Mouse (Mus musculus) kidney, postnatal 0 days (tissue): ENCODE data around the gene Dbf4. TPM values are rescaled to one million over a fixed set of nuclear protein-coding genes. Genes with fewer than 3 reads are reported as not detected.

ENCODE experiments used
- ATAC-seq: fragments of 200-750 bp; cut with Nextera tagmentation; replicated peaks from 2 replicates; pipeline ENCODE4 v1.8.0; 2017; ENCODE audit warnings: low read depth, moderate number of reproducible peaks, moderate TSS enrichment, moderate library complexity; ENCODE audit not compliant: low FRiP score
- DNase-seq: peaks from one replicate; pipeline ENCODE4 v3.0.0-alpha.2; 2016; ENCODE audit warnings: low spot score
- H3K27ac ChIP-seq: fragments of 300-500 bp; sonication (generic); 2 replicates; pipeline ENCODE4 v1.5.1; 2014; ENCODE audit warnings: mild to moderate bottlenecking
- H3K27me3 ChIP-seq: fragments of 300-500 bp; sonication (generic); 2 replicates; pipeline ENCODE4 v1.6.1; 2014; ENCODE audit warnings: low read length, mixed read lengths; ENCODE audit not compliant: insufficient read depth
- H3K36me3 ChIP-seq: fragments of 300-500 bp; sonication (generic); 2 replicates; pipeline ENCODE4 v1.6.1; 2014; ENCODE audit warnings: low read length, mixed read lengths; ENCODE audit not compliant: insufficient read depth
- H3K4me1 ChIP-seq: fragments of 300-500 bp; sonication (generic); replicated peaks from 2 replicates; pipeline ENCODE4 v1.6.1; 2014; ENCODE audit warnings: antibody characterized with exemption, low read length, mixed read lengths; ENCODE audit not compliant: insufficient read depth
- H3K4me2 ChIP-seq: fragments of 300-500 bp; sonication (generic); 2 replicates; pipeline ENCODE4 v1.6.1; 2014; ENCODE audit warnings: mild to moderate bottlenecking, low read length, moderate library complexity, mixed read lengths
- H3K4me3 ChIP-seq: fragments of 300-500 bp; sonication (generic); replicated peaks from 2 replicates; pipeline ENCODE4 v1.5.1; 2014; ENCODE audit warnings: low read depth, low read length
- H3K9ac ChIP-seq: fragments of 300-500 bp; sonication (generic); 2 replicates; pipeline ENCODE4 v1.6.1; 2014; ENCODE audit warnings: low read depth, low read length
- H3K9me3 ChIP-seq: fragments of 300-500 bp; sonication (generic); replicated peaks from 2 replicates; pipeline ENCODE4 v1.6.1; 2016; ENCODE audit warnings: low read length, inconsistent platforms, mixed read lengths
- CTCF ChIP-seq: IDR thresholded peaks from 2 replicates; pipeline ENCODE4 v1.5.1; 2016; ENCODE audit warnings: antibody characterized with exemption, low read depth, mild to moderate bottlenecking, moderate library complexity
- WGBS: fragments of 180-500 bp; shearing (Covaris S2); extraction: QIAGEN DNeasy Blood & Tissue Kit; methylation state at CpG from one replicate; pipeline ENCODE4 v1.1.7; 2014; 5-methylcytosine and 5-hydroxymethylcytosine counted together
- polyA plus RNA-seq: library from polyadenylated mRNA; unstranded; fragments of >200 nt; fragmentation: Nextera tagmentation; extraction: Ambion mirVana; gene quantifications from 2 replicates; pipeline ENCODE4 v1.2.1, GENCODE M21; 2015

The Dbf4 gene
- polyA plus RNA-seq, 1 experiment from 2014 or later = 23.7 TPM

- 14% methylated on average over 2 of the region's 2 CpGs for WGBS
- no peak overlapping the region for H3K4me3 ChIP-seq
- H3K4me2 ChIP-seq = no peak overlapping the region
- no peak overlapping the region for H3K27ac ChIP-seq
- H3K9ac ChIP-seq = no peak overlapping the region
- no peak for TF ChIP-seq CTCF
- no peaks in the 10 kb centered on the region for H3K27me3 ChIP-seq
- no peaks in the 10 kb centered on the region for H3K9me3 ChIP-seq
- H3K4me1 ChIP-seq = 0 out of 2 replicates have a peak, but pooled peaks cover 4% of the 10 kb centered on the region
- DNase-seq (peak; percentile 69), ATAC-seq (no peak; the same call in 1 of the 2 replicates)
- no peaks in the 10 kb centered on the region for H3K36me3 ChIP-seq
Observed at GRCm38 (mm10) chr5:8356326-8356725, 66.2 kb downstream of the Dbf4 start.

DNA sequence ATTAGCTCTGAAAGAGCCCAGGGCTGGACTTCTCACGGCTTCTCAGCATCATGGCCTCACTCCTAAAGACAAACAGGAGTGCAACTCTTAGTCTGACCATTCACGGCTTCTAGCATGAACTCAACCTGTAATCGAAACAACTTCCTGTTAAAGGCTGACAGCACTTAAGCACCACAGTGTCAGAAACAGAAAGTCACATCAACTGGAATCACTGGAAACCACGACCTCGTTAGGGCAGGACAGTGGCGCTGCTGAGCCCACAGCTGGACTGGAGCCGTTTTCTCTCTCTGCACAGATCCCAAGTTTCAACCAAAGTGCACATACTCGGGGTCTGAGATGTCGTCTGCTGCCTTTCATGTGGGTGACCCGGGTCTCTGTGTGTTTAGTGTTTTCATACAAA is 73.0 kb downstream of the Dbf4 start:
- DNase-seq = peak; percentile 26
- TF ChIP-seq CTCF = no peak
- Histone ChIP-seq H3K36me3 (no peaks in the 10 kb centered on the region), H3K27ac (no peak overlapping the region), H3K9me3 (no peaks in the 10 kb centered on the region), H3K9ac (no peak overlapping the region), H3K4me2 (0 out of 2 replicates have a peak overlapping the region, but pooled peaks have one; percentile 2), H3K4me1 (no peaks in the 10 kb centered on the region), H3K4me3 (no peak overlapping the region), H3K27me3 (no peaks in the 10 kb centered on the region)
- 51% methylated on average over 10 of the region's 10 CpGs for WGBS
- no peak for ATAC-seq

Other genes with a start within 250 kb of the Dbf4 start
- 7.4 and 7.7 TPM in 2 replicates for gene Adam22, start 54.6 kb downstream of the Dbf4 start, polyA plus RNA-seq
- gene Slc25a40, start 134 bp upstream of the Dbf4 start, polyA plus RNA-seq = 10.3 and 11.2 TPM in 2 replicates
- 1.1 TPM in 2 replicates for gene Rundc3b, start 200.2 kb upstream of the Dbf4 start, polyA plus RNA-seq
- gene Abcb1a, start 237.4 kb upstream of the Dbf4 start, polyA plus RNA-seq = 0.20 and 0.43 TPM in 2 replicates